Mouse (Mus musculus) cortical plate, adult 2 months (tissue): ENCODE measurements at regions not wholly inside any gene's neighbourhood (a gene's known extent, or its start where the extent isn't known, plus 50 kb on each side); places are given as distances from the start of the nearest gene placed in this dataset.

Source experiments
- H3K27ac ChIP-seq: fragments of 200-500 bp; 2 replicates; pipeline ENCODE4 v1.5.1; 2012; ENCODE audit warnings: low read length, control low read depth, inconsistent platforms; ENCODE audit not compliant: insufficient read depth
- H3K4me1 ChIP-seq: fragments of 200-500 bp; 2 replicates; pipeline ENCODE4 v1.6.1; 2011; ENCODE audit warnings: low read length; ENCODE audit not compliant: control insufficient read depth, insufficient read depth
- H3K4me3 ChIP-seq: fragments of 200-500 bp; 2 replicates; pipeline ENCODE4 v1.5.1; 2011; ENCODE audit warnings: mild to moderate bottlenecking, low read length, control low read depth; ENCODE audit not compliant: insufficient read depth
- CTCF ChIP-seq: fragments of 200-500 bp; IDR thresholded peaks from 2 replicates; pipeline ENCODE4 v1.5.1; 2011; ENCODE audit warnings: mild to moderate bottlenecking, control low read depth, low read length; ENCODE audit not compliant: insufficient read depth; ENCODE audit errors: extremely low read depth
- POLR2A ChIP-seq: fragments of 200-500 bp; IDR thresholded peaks from 2 replicates; pipeline ENCODE4 v1.6.1; 2011; ENCODE audit warnings: mild to moderate bottlenecking, low read length, control low read depth; ENCODE audit not compliant: insufficient read depth; ENCODE audit errors: extremely low read depth

GRCm38 (mm10) chr13:63657115-63657514 lies 83.7 kb upstream of the Ptch1 start:
- TF ChIP-seq POLR2A (no peak), CTCF (no peak)
- no peak overlapping the region for H3K27ac ChIP-seq
- no peak overlapping the region for H3K4me3 ChIP-seq
- no peaks in the 10 kb centered on the region for H3K4me1 ChIP-seq

- TF ChIP-seq POLR2A (no peak), CTCF (no peak)
- Histone ChIP-seq H3K27ac (no peak overlapping the region), H3K4me1 (no peaks in the 10 kb centered on the region), H3K4me3 (no peak overlapping the region)
Observed at GRCm38 (mm10) chr13:63659412-63659811, 86.0 kb upstream of the Ptch1 start.

GRCm38 (mm10) chr13:63660431-63660830 lies 87.0 kb upstream of the Ptch1 start:
- no peak overlapping the region for H3K27ac ChIP-seq
- H3K4me1 ChIP-seq = no peaks in the 10 kb centered on the region
- no peak for TF ChIP-seq CTCF
- TF ChIP-seq POLR2A = no peak
- no peak overlapping the region for H3K4me3 ChIP-seq

GRCm38 (mm10) chr13:63668576-63668975 lies 95.2 kb upstream of the Ptch1 start:
- Histone ChIP-seq H3K4me3 (no peak overlapping the region), H3K27ac (no peak overlapping the region), H3K4me1 (no peaks in the 10 kb centered on the region)
- TF ChIP-seq POLR2A (no peak), CTCF (no peak)

GRCm38 (mm10) chr13:63669031-63669430 lies 95.6 kb upstream of the Ptch1 start:
- H3K4me3 ChIP-seq = no peak overlapping the region
- TF ChIP-seq CTCF (no peak), POLR2A (no peak)
- no peaks in the 10 kb centered on the region for H3K4me1 ChIP-seq
- H3K27ac ChIP-seq = no peak overlapping the region

GRCm38 (mm10) chr13:63672425-63672824 lies 99.0 kb upstream of the Ptch1 start:
- no peak overlapping the region for H3K4me3 ChIP-seq
- no peaks in the 10 kb centered on the region for H3K4me1 ChIP-seq
- H3K27ac ChIP-seq = no peak overlapping the region
- no peak for TF ChIP-seq POLR2A
- no peak for TF ChIP-seq CTCF

GRCm38 (mm10) chr13:63677696-63678095 lies 104.3 kb upstream of the Ptch1 start:
- Histone ChIP-seq H3K4me1 (no peaks in the 10 kb centered on the region), H3K4me3 (no peak overlapping the region), H3K27ac (no peak overlapping the region)
- TF ChIP-seq POLR2A = no peak
- TF ChIP-seq CTCF = no peak

GRCm38 (mm10) chr13:63678265-63679260 lies 105.2 kb upstream of the Ptch1 start:
- no peak overlapping the region for H3K4me3 ChIP-seq
- TF ChIP-seq POLR2A = no peak
- TF ChIP-seq CTCF = no peak
- H3K27ac ChIP-seq = no peak overlapping the region
- no peaks in the 10 kb centered on the region for H3K4me1 ChIP-seq

GRCm38 (mm10) chr13:63682341-63682740 lies 108.9 kb upstream of the Ptch1 start:
- TF ChIP-seq POLR2A (no peak), CTCF (no peak)
- no peaks in the 10 kb centered on the region for H3K4me1 ChIP-seq
- H3K27ac ChIP-seq = no peak overlapping the region
- no peak overlapping the region for H3K4me3 ChIP-seq

GRCm38 (mm10) chr13:63691974-63692373 lies 118.6 kb upstream of the Ptch1 start:
- TF ChIP-seq POLR2A (no peak), CTCF (no peak)
- no peaks in the 10 kb centered on the region; the same call in 1 of the 2 replicates for H3K4me1 ChIP-seq
- H3K4me3 ChIP-seq = no peak overlapping the region
- no peak overlapping the region for H3K27ac ChIP-seq
